Mouse (Mus musculus): ENCODE data around the gene Grip2. TPM values are rescaled to one million over a fixed set of nuclear protein-coding genes. Genes with fewer than 3 reads are reported as not detected.
A peak's percentile ranks its signal among the peaks of the same experiment; 100 is the strongest.

Gene Grip2
- total and polyA plus RNA-seq, 2 experiments from 2014 or later = 7.8 to 29.7 TPM

DNA sequence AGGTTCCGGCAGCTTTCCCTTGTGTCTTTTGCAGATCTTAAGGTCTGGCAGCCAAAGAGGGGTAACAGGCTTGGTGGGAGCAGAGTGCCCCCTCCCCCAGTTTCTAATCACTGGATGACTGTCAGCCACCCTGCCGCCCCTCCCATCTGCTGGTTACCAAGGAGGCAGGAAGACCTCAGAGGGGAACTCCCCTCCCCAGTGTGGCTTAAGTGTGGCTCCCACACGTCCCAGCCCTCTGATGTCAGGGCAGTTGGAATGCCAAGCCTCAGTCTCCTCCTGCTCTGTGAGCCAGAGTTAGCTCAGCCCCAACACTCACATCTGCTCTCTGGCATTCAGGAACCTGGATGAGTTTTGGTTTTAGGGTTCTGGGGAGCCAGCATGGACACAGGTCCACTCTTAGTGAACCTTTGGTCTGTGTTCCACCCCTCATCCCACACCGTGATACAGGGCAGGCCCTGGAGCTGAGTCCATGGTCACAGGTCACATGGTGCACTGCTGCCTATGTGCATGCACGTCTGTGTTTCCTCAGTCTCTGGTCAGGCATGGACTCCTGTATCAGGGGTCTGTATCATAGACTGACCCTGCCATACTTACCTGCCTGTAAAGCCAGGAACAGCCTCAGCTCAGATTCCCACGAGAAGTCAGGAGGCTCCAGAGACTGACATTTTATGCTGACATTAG is 98.0 kb downstream of the Grip2 start:
- H3K9me3 ChIP-seq (ENCODE audit: low read length) = no peaks in the 10 kb centered on the region
- TF ChIP-seq CTCF (IDR thresholded peaks at IDR 0.05) = no peak
- H3K4me2 ChIP-seq (ENCODE audit: low read depth, low read length, poor library complexity, severe bottlenecking) = no peak overlapping the region
- H3K4me3 ChIP-seq (ENCODE audit: low read depth, low read length) = no peak overlapping the region
- no peaks in the 10 kb centered on the region for H3K27me3 ChIP-seq (ENCODE audit: insufficient read depth, low read length)
- peaks cover 62% of the 10 kb centered on the region for H3K36me3 ChIP-seq (ENCODE audit: insufficient read depth, low read length)
- 0 out of 2 replicates have a peak, but pooled peaks cover 2% of the 10 kb centered on the region for H3K4me1 ChIP-seq (ENCODE audit: insufficient read depth, low read length)
- ATAC-seq (ENCODE audit: low FRiP score) (no peak), DNase-seq (ENCODE audit: low spot score) (no peak)
- H3K27ac ChIP-seq (ENCODE audit: low read depth, low read length) = peak overlapping the region; percentile 47
- peak overlapping the region; percentile 13; the same call in 1 of the 2 replicates for H3K9ac ChIP-seq (replicated peaks; ENCODE audit: low read length, poor library complexity, severe bottlenecking)
- 25% methylated on average over 6 of the region's 6 CpGs for WGBS

DNA sequence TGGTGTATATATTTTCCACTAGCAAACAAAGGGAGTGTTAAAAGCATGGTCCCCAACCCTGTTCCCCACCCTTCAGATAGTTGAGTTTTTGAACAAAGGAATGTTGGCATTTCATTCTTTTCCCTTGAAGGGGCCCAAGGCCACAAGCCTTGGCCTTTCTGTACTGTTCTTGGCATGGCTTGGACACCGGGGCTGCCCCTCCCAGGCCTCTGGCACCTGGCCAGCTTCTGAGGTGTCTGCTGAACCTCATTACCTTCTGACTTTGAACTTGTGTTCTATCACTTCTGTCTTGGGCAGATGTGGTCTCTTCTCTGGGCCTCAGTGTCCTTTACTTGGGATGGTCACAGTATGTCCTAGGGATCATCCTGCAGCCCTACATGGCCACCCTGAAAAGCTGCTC is 99.7 kb downstream of the Grip2 start:
- DNase-seq (ENCODE audit: low spot score) (no peak), ATAC-seq (ENCODE audit: low FRiP score) (no peak)
- no peak overlapping the region for H3K4me3 ChIP-seq (ENCODE audit: low read depth, low read length)
- H3K4me1 ChIP-seq (ENCODE audit: insufficient read depth, low read length) = 0 out of 2 replicates have a peak, but pooled peaks cover 2% of the 10 kb centered on the region
- no peak overlapping the region for H3K4me2 ChIP-seq (ENCODE audit: low read depth, low read length, poor library complexity, severe bottlenecking)
- no peak for TF ChIP-seq CTCF (IDR thresholded peaks at IDR 0.05)
- H3K27me3 ChIP-seq (ENCODE audit: insufficient read depth, low read length) = no peaks in the 10 kb centered on the region
- no peaks in the 10 kb centered on the region for H3K9me3 ChIP-seq (ENCODE audit: low read length)
- no peak overlapping the region for H3K9ac ChIP-seq (replicated peaks; ENCODE audit: low read length, poor library complexity, severe bottlenecking)
- 61% methylated on average over 1 of the region's 1 CpGs for WGBS
- no peak overlapping the region for H3K27ac ChIP-seq (ENCODE audit: low read depth, low read length)
- H3K36me3 ChIP-seq (ENCODE audit: insufficient read depth, low read length) = peaks cover 64% of the 10 kb centered on the region

DNA sequence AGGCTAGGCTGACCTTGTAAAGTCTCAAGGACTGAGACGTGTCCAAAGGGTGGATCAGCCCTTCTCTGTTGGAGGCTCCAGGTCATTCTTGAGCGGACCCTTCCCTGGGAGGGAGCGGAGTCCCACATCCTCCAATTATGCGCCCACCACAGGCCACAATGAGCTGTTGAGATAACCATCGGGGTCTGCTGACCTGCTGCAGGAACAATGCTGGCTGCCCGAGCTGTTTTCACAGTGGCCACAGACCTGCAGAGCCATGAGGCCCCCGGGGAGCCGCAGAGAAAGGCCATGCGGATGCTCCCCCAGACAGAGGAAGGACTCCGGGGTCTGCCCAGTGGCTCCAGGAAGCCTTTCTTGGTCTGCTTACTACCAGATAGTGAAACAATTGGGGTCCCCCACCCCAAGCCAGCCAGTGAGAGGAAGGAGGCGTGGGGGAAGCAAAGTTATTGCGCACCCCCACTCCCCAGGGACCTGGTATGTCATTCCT is 105.8 kb downstream of the Grip2 start:
- ATAC-seq (ENCODE audit: low FRiP score) = no peak
- WGBS = 34% methylated on average over 11 of the region's 12 CpGs
- Histone ChIP-seq H3K9ac (replicated peaks; ENCODE audit: low read length, poor library complexity, severe bottlenecking) (no peak overlapping the region), H3K9me3 (ENCODE audit: low read length) (no peaks in the 10 kb centered on the region), H3K4me1 (ENCODE audit: insufficient read depth, low read length) (peaks cover 25% of the 10 kb centered on the region), H3K4me3 (ENCODE audit: low read depth, low read length) (no peak overlapping the region), H3K27me3 (ENCODE audit: insufficient read depth, low read length) (no peaks in the 10 kb centered on the region), H3K36me3 (ENCODE audit: insufficient read depth, low read length) (peaks cover 33% of the 10 kb centered on the region), H3K27ac (ENCODE audit: low read depth, low read length) (peak overlapping the region; percentile 55; the same call in 1 of the 2 replicates), H3K4me2 (ENCODE audit: low read depth, low read length, poor library complexity, severe bottlenecking) (no peak overlapping the region)
- no peak for DNase-seq (ENCODE audit: low spot score)
- TF ChIP-seq CTCF (IDR thresholded peaks at IDR 0.05) = no peak

DNA sequence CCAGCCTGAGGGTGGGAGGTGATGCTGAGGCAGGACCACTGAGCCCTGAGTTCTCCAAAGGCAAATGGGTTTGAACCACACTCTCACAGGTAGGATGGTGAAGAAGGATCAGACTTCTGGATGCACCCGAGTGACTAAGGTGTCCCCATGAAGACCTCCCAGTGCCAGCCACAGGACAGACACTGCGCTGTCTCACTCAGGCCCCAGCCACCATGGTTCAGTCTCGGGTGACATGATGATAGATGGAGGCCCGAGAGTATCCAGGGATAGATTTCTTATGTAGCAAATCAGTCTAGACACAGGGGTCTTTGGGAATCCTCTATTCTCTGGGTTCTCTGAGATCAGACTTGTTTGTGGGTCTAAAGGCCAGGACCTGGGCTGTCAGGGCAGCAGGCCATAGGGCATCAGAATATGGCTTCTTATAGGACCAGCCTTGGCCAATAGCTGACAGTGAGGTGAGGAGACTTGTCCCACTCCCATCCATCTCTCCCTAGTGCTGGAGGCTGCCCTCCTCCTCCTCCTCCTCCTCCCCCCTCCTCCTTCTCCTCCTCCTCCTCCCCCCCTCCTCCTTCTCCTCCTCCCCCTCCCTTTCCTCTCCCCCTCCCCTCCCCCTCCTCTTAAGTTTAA is 106.3 kb downstream of the Grip2 start:
- H3K4me2 ChIP-seq (ENCODE audit: low read depth, low read length, poor library complexity, severe bottlenecking) = peak overlapping the region; percentile 24
- ATAC-seq (ENCODE audit: low FRiP score) (peak; percentile 25; the same call in 1 of the 2 replicates), DNase-seq (ENCODE audit: low spot score) (no peak)
- peaks cover 25% of the 10 kb centered on the region for H3K4me1 ChIP-seq (ENCODE audit: insufficient read depth, low read length)
- no peak for TF ChIP-seq CTCF (IDR thresholded peaks at IDR 0.05)
- peaks cover 27% of the 10 kb centered on the region for H3K36me3 ChIP-seq (ENCODE audit: insufficient read depth, low read length)
- H3K27me3 ChIP-seq (ENCODE audit: insufficient read depth, low read length) = no peaks in the 10 kb centered on the region
- no peak overlapping the region for H3K9ac ChIP-seq (replicated peaks; ENCODE audit: low read length, poor library complexity, severe bottlenecking)
- 48% methylated on average over 4 of the region's 4 CpGs for WGBS
- peak overlapping the region; percentile 94 for H3K27ac ChIP-seq (ENCODE audit: low read depth, low read length)
- no peak overlapping the region for H3K4me3 ChIP-seq (ENCODE audit: low read depth, low read length)
- no peaks in the 10 kb centered on the region for H3K9me3 ChIP-seq (ENCODE audit: low read length)

DNA sequence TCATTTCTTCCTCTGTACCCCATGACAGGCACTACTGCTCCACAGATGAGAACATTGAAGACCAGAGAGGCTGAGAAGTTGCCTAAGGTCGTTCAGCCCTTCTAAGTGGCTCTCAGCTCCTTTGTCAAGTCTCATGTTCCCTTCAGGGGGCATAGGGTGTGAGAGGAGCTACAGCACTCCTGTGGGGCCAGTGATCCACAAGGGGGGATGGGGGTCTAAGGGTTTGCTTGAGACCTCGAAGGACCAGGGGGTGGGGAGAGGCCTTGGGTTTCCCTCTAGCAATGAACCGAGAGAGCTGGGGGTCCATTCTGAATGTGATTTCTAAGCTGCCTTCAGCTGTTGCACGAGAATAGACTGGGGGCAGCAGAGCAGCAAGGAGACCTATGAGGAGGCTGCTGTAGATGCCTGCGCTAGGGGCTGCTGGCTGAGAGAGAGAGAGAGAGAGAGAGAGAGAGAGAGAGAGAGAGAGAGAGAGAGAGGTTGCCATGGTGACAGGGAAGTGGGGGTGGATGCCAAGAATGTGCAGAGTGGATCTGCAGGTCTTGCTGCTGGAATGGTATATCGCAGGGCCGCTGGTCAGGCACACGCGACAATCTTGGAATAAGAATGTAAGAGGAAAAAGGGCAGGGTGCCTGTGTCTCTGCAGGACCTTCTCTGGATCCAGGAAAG is 107.1 kb downstream of the Grip2 start:
- WGBS = under 1% methylated on average over 9 of the region's 9 CpGs

More for the DNA sequence above, 107.1 kb downstream of the Grip2 start:
- H3K27me3 ChIP-seq (ENCODE audit: insufficient read depth, low read length) = no peaks in the 10 kb centered on the region
- DNase-seq (ENCODE audit: low spot score) (peak; percentile 89), ATAC-seq (ENCODE audit: low FRiP score) (peak; percentile 80)
- peak overlapping the region; percentile 48 for H3K9ac ChIP-seq (replicated peaks; ENCODE audit: low read length, poor library complexity, severe bottlenecking)
- H3K4me2 ChIP-seq (ENCODE audit: low read depth, low read length, poor library complexity, severe bottlenecking) = peak overlapping the region; percentile 24
- no peaks in the 10 kb centered on the region for H3K9me3 ChIP-seq (ENCODE audit: low read length)
- H3K4me3 ChIP-seq (ENCODE audit: low read depth, low read length) = no peak overlapping the region
- peak; percentile 39; the same call in 1 of the 2 replicates for TF ChIP-seq CTCF (IDR thresholded peaks at IDR 0.05)
- H3K27ac ChIP-seq (ENCODE audit: low read depth, low read length) = peak overlapping the region; percentile 94
- peaks cover 25% of the 10 kb centered on the region for H3K4me1 ChIP-seq (ENCODE audit: insufficient read depth, low read length)
- peaks cover 24% of the 10 kb centered on the region for H3K36me3 ChIP-seq (ENCODE audit: insufficient read depth, low read length)
